Mouse (Mus musculus) MEL (cell line): ENCODE measurements around the gene Gga3. TPM values are rescaled to one million over a fixed set of nuclear protein-coding genes. Genes with fewer than 3 reads are reported as not detected.

Experiments
- DNase-seq: peaks from one replicate; pipeline ENCODE4 v3.0.0; 2011; ENCODE audit warnings: low read depth, low spot score
- H3K27ac ChIP-seq: 2 replicates; pipeline ENCODE4 v1.5.1; 2012; ENCODE audit warnings: low read depth, mild to moderate bottlenecking, control low read depth, low read length, moderate library complexity; ENCODE audit not compliant: control insufficient read depth
- H3K27me3 ChIP-seq, 2 experiments: fragments of 150-350 bp in 1 of 2; sonication (generic) in 1 of 2; 2 replicates each; pipeline ENCODE4 v1.6.1; 2012; ENCODE audit warnings: low read length in 2 of 2, mild to moderate bottlenecking in 2 of 2, improper control_type of control experiment in 1 of 2, moderate library complexity in 1 of 2; ENCODE audit not compliant: insufficient read depth in 2 of 2, control insufficient read depth in 1 of 2
- H3K36me3 ChIP-seq, 2 experiments: 2 replicates each; pipeline ENCODE4 v1.6.1; 2012 to 2014; ENCODE audit warnings: low read length in 2 of 2, improper control_type of control experiment in 1 of 2, inconsistent platforms in 1 of 2, mild to moderate bottlenecking in 1 of 2; ENCODE audit not compliant: insufficient read depth in 2 of 2, control insufficient read depth in 1 of 2
- H3K4me1 ChIP-seq, 2 experiments: fragments of 150-350 bp in 1 of 2; sonication (generic) in 1 of 2; 2 replicates each; pipeline ENCODE4 v1.6.1; 2012; ENCODE audit warnings: low read length in 2 of 2, improper control_type of control experiment in 1 of 2, mild to moderate bottlenecking in 1 of 2; ENCODE audit not compliant: insufficient read depth in 2 of 2, control insufficient read depth in 1 of 2
- H3K4me3 ChIP-seq, 2 experiments: fragments of 150-350 bp in 1 of 2; sonication (generic) in 1 of 2; 2 replicates each; pipeline ENCODE4 v1.5.1; 2012; ENCODE audit warnings: low read depth in 2 of 2, low read length in 2 of 2, mild to moderate bottlenecking in 2 of 2, moderate library complexity in 2 of 2, control low read depth in 1 of 2, improper control_type of control experiment in 1 of 2; ENCODE audit not compliant: control insufficient read depth in 1 of 2, insufficient read depth in 1 of 2
- H3K79me2 ChIP-seq: 2 replicates; pipeline ENCODE4 v1.6.1; 2012; ENCODE audit warnings: mild to moderate bottlenecking, low read length, moderate library complexity; ENCODE audit not compliant: control insufficient read depth, poor library complexity, insufficient read depth
- H3K9ac ChIP-seq: 2 replicates; pipeline ENCODE4 v1.6.1; 2012; ENCODE audit warnings: low read depth, mild to moderate bottlenecking, control low read depth, low read length, moderate library complexity; ENCODE audit not compliant: control insufficient read depth, poor library complexity, severe bottlenecking
- H3K9me3 ChIP-seq: fragments of 150-350 bp; sonication (generic); replicated peaks from 2 replicates; pipeline ENCODE4 v1.6.1; 2012; ENCODE audit warnings: mild to moderate bottlenecking, low read length, improper control_type of control experiment, moderate library complexity; ENCODE audit not compliant: insufficient read depth
- BHLHE40 ChIP-seq: IDR thresholded peaks from 2 replicates; pipeline ENCODE4 v1.6.1; 2012; ENCODE audit warnings: low read depth, mild to moderate bottlenecking, inconsistent platforms, low read length, improper control_type of control experiment, borderline replicate concordance
- CHD1 ChIP-seq: IDR thresholded peaks from 2 replicates; pipeline ENCODE4 v1.6.1; 2012; ENCODE audit warnings: low read depth, mild to moderate bottlenecking, inconsistent platforms, low read length, improper control_type of control experiment
- CTCF ChIP-seq, 3 experiments: IDR thresholded peaks in 2 of 3; conservative IDR thresholded peaks in 1 of 3; 2 replicates each; pipeline ENCODE4 v1.5.1; 2011 to 2012; ENCODE audit warnings: low read length in 3 of 3, low read depth in 2 of 3, mild to moderate bottlenecking in 2 of 3, improper control_type of control experiment in 1 of 3, inconsistent platforms in 1 of 3, mixed read lengths in 1 of 3, moderate library complexity in 1 of 3; ENCODE audit not compliant: control insufficient read depth in 1 of 3, insufficient read depth in 1 of 3, poor library complexity in 1 of 3, severe bottlenecking in 1 of 3
- E2F4 ChIP-seq: IDR thresholded peaks from 2 replicates; pipeline ENCODE4 v1.6.1; 2011; ENCODE audit warnings: low read depth, low read length, improper control_type of control experiment, borderline replicate concordance
- ELF1 ChIP-seq: IDR thresholded peaks from 2 replicates; pipeline ENCODE4 v1.6.1; 2014; ENCODE audit warnings: low read depth, mild to moderate bottlenecking, inconsistent platforms, low read length, improper control_type of control experiment, moderate library complexity
- EP300 ChIP-seq, 2 experiments: IDR thresholded peaks; 2 replicates each; pipeline ENCODE4 v1.6.1; 2011; ENCODE audit warnings: improper control_type of control experiment in 2 of 2, low read length in 2 of 2, low read depth in 1 of 2, mild to moderate bottlenecking in 1 of 2
- GABPA ChIP-seq: IDR thresholded peaks from 2 replicates; pipeline ENCODE4 v1.6.1; 2012; ENCODE audit warnings: low read depth, mild to moderate bottlenecking, inconsistent platforms, low read length, improper control_type of control experiment, moderate library complexity
- GATA1 ChIP-seq: IDR thresholded peaks from 2 replicates; pipeline ENCODE4 v1.6.1; 2011; ENCODE audit warnings: low read depth, low read length, improper control_type of control experiment
- KAT2A ChIP-seq: conservative IDR thresholded peaks from 2 replicates; pipeline ENCODE4 v1.6.1; 2012; ENCODE audit warnings: low read depth, low read length, improper control_type of control experiment, inconsistent platforms
- MAFK ChIP-seq: IDR thresholded peaks from 2 replicates; pipeline ENCODE4 v1.6.1; 2011; ENCODE audit warnings: low read depth, mild to moderate bottlenecking, low read length, improper control_type of control experiment, borderline replicate concordance
- MAZ ChIP-seq: IDR thresholded peaks from 2 replicates; pipeline ENCODE4 v1.6.1; 2012; ENCODE audit warnings: low read depth, mild to moderate bottlenecking, inconsistent platforms, low read length, improper control_type of control experiment
- MXI1 ChIP-seq: IDR thresholded peaks from 2 replicates; pipeline ENCODE4 v1.6.1; 2011; ENCODE audit warnings: mild to moderate bottlenecking, low read depth, low read length, improper control_type of control experiment
- MYB ChIP-seq: IDR thresholded peaks from 2 replicates; pipeline ENCODE4 v1.6.1; 2011; ENCODE audit warnings: mild to moderate bottlenecking, low read depth, low read length, improper control_type of control experiment
- NELFE ChIP-seq: IDR thresholded peaks from 2 replicates; pipeline ENCODE4 v1.6.1; 2011; ENCODE audit warnings: low read depth, low read length, improper control_type of control experiment
- NRF1 ChIP-seq: IDR thresholded peaks from 2 replicates; pipeline ENCODE4 v1.6.1; 2014; ENCODE audit warnings: low read depth, mild to moderate bottlenecking, inconsistent platforms, low read length, improper control_type of control experiment, moderate library complexity; ENCODE audit not compliant: poor library complexity, insufficient read depth, severe bottlenecking
- POLR2A ChIP-seq, 2 experiments: IDR thresholded peaks; 2 replicates each; pipeline ENCODE4 v1.6.1; 2011 to 2012; ENCODE audit warnings: low read length in 2 of 2, mild to moderate bottlenecking in 2 of 2, control low read depth in 1 of 2, improper control_type of control experiment in 1 of 2, low read depth in 1 of 2, moderate library complexity in 1 of 2; ENCODE audit not compliant: control insufficient read depth in 1 of 2, insufficient read depth in 1 of 2, poor library complexity in 1 of 2
- POLR2AphosphoS5 ChIP-seq: IDR thresholded peaks from 2 replicates; pipeline ENCODE4 v1.6.1; 2012; ENCODE audit warnings: low read depth, borderline replicate concordance, mild to moderate bottlenecking, inconsistent platforms, low read length, moderate library complexity, mixed read lengths
- RAD21 ChIP-seq: IDR thresholded peaks from 2 replicates; pipeline ENCODE4 v1.6.1; 2011; ENCODE audit warnings: mild to moderate bottlenecking, low read depth, low read length, improper control_type of control experiment
- SMC3 ChIP-seq: IDR thresholded peaks from 2 replicates; pipeline ENCODE4 v1.6.1; 2011; ENCODE audit warnings: low read depth, low read length, improper control_type of control experiment
- TBP ChIP-seq: IDR thresholded peaks from 2 replicates; pipeline ENCODE4 v1.8.0; 2011; ENCODE audit warnings: low read depth, low read length, improper control_type of control experiment
- USF2 ChIP-seq, 2 experiments: IDR thresholded peaks; 2 replicates each; pipeline ENCODE4 v1.6.1; 2011 to 2012; ENCODE audit warnings: improper control_type of control experiment in 2 of 2, low read length in 2 of 2, borderline replicate concordance in 1 of 2, inconsistent platforms in 1 of 2, low read depth in 1 of 2, mild to moderate bottlenecking in 1 of 2; ENCODE audit not compliant: insufficient read depth in 1 of 2
- ZKSCAN1 ChIP-seq: IDR thresholded peaks from 2 replicates; pipeline ENCODE4 v1.6.1; 2012; ENCODE audit warnings: low read depth, mild to moderate bottlenecking, inconsistent platforms, low read length, improper control_type of control experiment, moderate library complexity
- polyA plus RNA-seq, 2 experiments: library from polyadenylated mRNA; stranded (reverse) in 1 of 2; unstranded in 1 of 2; fragments of >175 nt in 1 of 2; fragments of >200 nt in 1 of 2; gene quantifications; 2 replicates each; pipeline versions ENCODE4 v1.2.1 to v1.2.4; 2012; ENCODE audit warnings: low replicate concordance in 2 of 2, low read depth in 1 of 2; ENCODE audit not compliant: insufficient read length in 2 of 2, insufficient read depth in 1 of 2, missing spikeins in 1 of 2
- total RNA-seq: library from RNA; depleted of rRNA; stranded (reverse); fragments of 300-350 nt; gene quantifications from 2 replicates; pipeline ENCODE4 v1.2.3, GENCODE M21; 2012

Gene Gga3
- total and polyA plus RNA-seq, 3 experiments, result 28.6 to 59.9 TPM; not detected in 1

- TF ChIP-seq POLR2A (IDR thresholded peaks at IDR 0.05; ENCODE audit: control insufficient read depth in 1 of 2, insufficient read depth in 1 of 2, low read depth in 1 of 2, low read length in 2 of 2, poor library complexity in 1 of 2) (0 out of 4 replicates have a peak, but pooled peaks of 1 of the 2 experiments have one; percentile 31), GATA1 (no peak)
- H3K79me2 ChIP-seq, result no peaks in the 10 kb centered on the region
Measured at GRCm38 (mm10) chr11:115590526-115591075, 13.2 kb downstream of the Gga3 start.

GRCm38 (mm10) chr11:115587984-115588383 lies 15.9 kb downstream of the Gga3 start:
- H3K79me2 ChIP-seq, result no peaks in the 10 kb centered on the region
- TF ChIP-seq CTCF (IDR thresholded peaks at IDR 0.05 in 2 of 3, conservative IDR thresholded peaks at IDR 0.05 in 1 of 3; ENCODE audit: control insufficient read depth in 1 of 3, insufficient read depth in 1 of 3, low read depth in 2 of 3, low read length in 3 of 3, poor library complexity in 1 of 3, severe bottlenecking in 1 of 3) (no peak), ELF1 (no peak), GABPA (no peak), NRF1 (no peak), USF2 (IDR thresholded peaks at IDR 0.05; ENCODE audit: borderline replicate concordance in 1 of 2, insufficient read depth in 1 of 2, low read depth in 1 of 2, low read length in 2 of 2) (no peak), MXI1 (no peak), SMC3 (no peak), TBP (no peak), ZKSCAN1 (no peak), CHD1 (no peak), NELFE (no peak)

More at GRCm38 (mm10) chr11:115590526-115591075, 13.2 kb downstream of the Gga3 start:
- Histone ChIP-seq H3K9me3 (no peaks in the 10 kb centered on the region), H3K4me3 (no peak overlapping the region), H3K27ac (no peak overlapping the region), H3K36me3 (peaks cover 0 to 36% of the 10 kb centered on the region in 2 experiments; a peak in 2 of 4 replicates), H3K4me1 (no peaks in the 10 kb centered on the region), H3K27me3 (no peaks in the 10 kb centered on the region), H3K9ac (no peak overlapping the region)
- DNase-seq, result no peak

GRCm38 (mm10) chr11:115586403-115586802 lies 17.4 kb downstream of the Gga3 start:
- H3K36me3 ChIP-seq, result peaks cover 0 to 26% of the 10 kb centered on the region in 2 experiments; a peak in 2 of 4 replicates

More at GRCm38 (mm10) chr11:115587984-115588383, 15.9 kb downstream of the Gga3 start:
- H3K4me1 ChIP-seq, result no peaks in the 10 kb centered on the region
- H3K27ac ChIP-seq, result no peak overlapping the region
- no peak for DNase-seq
- no peaks in the 10 kb centered on the region for H3K9me3 ChIP-seq
- peaks cover 0 to 26% of the 10 kb centered on the region in 2 experiments; a peak in 2 of 4 replicates for H3K36me3 ChIP-seq
- no peak overlapping the region for H3K9ac ChIP-seq
- no peak overlapping the region for H3K4me3 ChIP-seq
- no peaks in the 10 kb centered on the region for H3K27me3 ChIP-seq

More at GRCm38 (mm10) chr11:115586403-115586802, 17.4 kb downstream of the Gga3 start:
- no peak for TF ChIP-seq EP300 (IDR thresholded peaks at IDR 0.05; ENCODE audit: low read depth in 1 of 2, low read length in 2 of 2)
- TF ChIP-seq USF2 (IDR thresholded peaks at IDR 0.05; ENCODE audit: borderline replicate concordance in 1 of 2, insufficient read depth in 1 of 2, low read depth in 1 of 2, low read length in 2 of 2), result no peak
- no peak for TF ChIP-seq MXI1
- TF ChIP-seq MAZ, result no peak
- TF ChIP-seq GATA1, result no peak
- TF ChIP-seq ELF1, result no peak
- TF ChIP-seq BHLHE40, result no peak
- no peak for TF ChIP-seq MYB
- TF ChIP-seq TBP, result no peak
- no peak for TF ChIP-seq ZKSCAN1
- TF ChIP-seq RAD21, result no peak
- no peak for TF ChIP-seq POLR2AphosphoS5
- no peak for TF ChIP-seq MAFK
- TF ChIP-seq KAT2A, result no peak
- no peak for TF ChIP-seq E2F4
- TF ChIP-seq, all 39 proteins: peak for 0
- no peaks in the 10 kb centered on the region for H3K79me2 ChIP-seq
- no peaks in the 10 kb centered on the region for H3K9me3 ChIP-seq
- H3K4me3 ChIP-seq, result no peak overlapping the region
- H3K27me3 ChIP-seq, result no peaks in the 10 kb centered on the region
- no peak for DNase-seq
- H3K4me1 ChIP-seq, result no peaks in the 10 kb centered on the region
- H3K27ac ChIP-seq, result no peak overlapping the region
- no peak overlapping the region for H3K9ac ChIP-seq
